Mouse (Mus musculus) MEL-GATA-1-ER (cell line): ENCODE measurements around the gene Ppp2r5d.
A peak's percentile ranks its signal among the peaks of the same experiment; 100 is the strongest.

ENCODE experiments used
- DNase-seq: peaks from one replicate; pipeline ENCODE4 v3.0.0-alpha.2; 2012; ENCODE audit warnings: low read depth; ENCODE audit errors: extremely low read depth

Gene Ppp2r5d

GRCm38 (mm10) chr17:46681466-46682118 lies 23.3 kb downstream of the Ppp2r5d start:
- DNase-seq: peak; percentile 4

- DNase-seq: peak; percentile 95
Measured at GRCm38 (mm10) chr17:46680760-46681373, 24.0 kb downstream of the Ppp2r5d start, which contains the start of gene Klhdc3. Gene Klhdc3 (minus strand): TSS chr17:46680914.

GRCm38 (mm10) chr17:46679843-46680759 lies 24.8 kb downstream of the Ppp2r5d start:
- peak; percentile 44 for DNase-seq

- DNase-seq: no peak
Measured at GRCm38 (mm10) chr17:46678911-46679310, 26.0 kb downstream of the Ppp2r5d start.

GRCm38 (mm10) chr17:46678416-46678815 lies 26.5 kb downstream of the Ppp2r5d start, which contains the start of gene Mea1:
Gene Mea1 (plus strand): TSS chr17:46678793.
- no peak for DNase-seq

- DNase-seq: no peak
Measured at GRCm38 (mm10) chr17:46674530-46675283, 30.2 kb downstream of the Ppp2r5d start.

GRCm38 (mm10) chr17:46673850-46674529 lies 30.9 kb downstream of the Ppp2r5d start, which contains the start of gene Rrp36:
Gene Rrp36 (minus strand): TSS chr17:46674352.
- peak; percentile 90 for DNase-seq

- DNase-seq: no peak
Measured at GRCm38 (mm10) chr17:46669911-46670310, 35.0 kb downstream of the Ppp2r5d start.

GRCm38 (mm10) chr17:46667712-46668111 lies 37.2 kb downstream of the Ppp2r5d start:
- no peak for DNase-seq

GRCm38 (mm10) chr17:46662730-46663129 lies 42.2 kb downstream of the Ppp2r5d start:
- DNase-seq: no peak

- no peak for DNase-seq
Measured at GRCm38 (mm10) chr17:46661981-46662380, 42.9 kb downstream of the Ppp2r5d start.

- DNase-seq: no peak
Measured at GRCm38 (mm10) chr17:46661351-46661750, 43.6 kb downstream of the Ppp2r5d start.

GRCm38 (mm10) chr17:46656054-46656453 lies 48.9 kb downstream of the Ppp2r5d start:
- DNase-seq: no peak

GRCm38 (mm10) chr17:46651755-46652547 lies 53.0 kb downstream of the Ppp2r5d start:
- DNase-seq: no peak

GRCm38 (mm10) chr17:46651292-46651691 lies 53.6 kb downstream of the Ppp2r5d start:
- no peak for DNase-seq

- DNase-seq: peak; percentile 58
Measured at GRCm38 (mm10) chr17:46650232-46651031, 54.5 kb downstream of the Ppp2r5d start, which contains the start of gene Cul7. Gene Cul7 (plus strand): TSS chr17:46650337.

GRCm38 (mm10) chr17:46649811-46650210 lies 55.1 kb downstream of the Ppp2r5d start:
- DNase-seq: no peak

GRCm38 (mm10) chr17:46648436-46648835 lies 56.5 kb downstream of the Ppp2r5d start:
- no peak for DNase-seq

- DNase-seq: no peak
Measured at GRCm38 (mm10) chr17:46647279-46647678, 57.6 kb downstream of the Ppp2r5d start.
